Mouse (Mus musculus) kidney, embryonic 14.5 days (tissue): ENCODE results near the gene Prkab1. TPM values are rescaled to one million over a fixed set of nuclear protein-coding genes. Genes with fewer than 3 reads are reported as not detected.

Source experiments
- ATAC-seq: fragments of 200-750 bp; cut with Nextera tagmentation; 2 replicates; pipeline ENCODE4 v1.8.0; 2017; ENCODE audit warnings: moderate number of reproducible peaks, mild to moderate bottlenecking, moderate TSS enrichment, moderate library complexity; ENCODE audit not compliant: low FRiP score, low TSS enrichment
- H3K27ac ChIP-seq: fragments of 300-500 bp; sonication (generic); 2 replicates; pipeline ENCODE4 v1.5.1; 2014; ENCODE audit warnings: low read depth, mild to moderate bottlenecking, low read length, moderate library complexity, mixed read lengths
- H3K27me3 ChIP-seq: fragments of 300-500 bp; sonication (generic); 2 replicates; pipeline ENCODE4 v1.6.1; 2014; ENCODE audit warnings: mild to moderate bottlenecking, low read length; ENCODE audit not compliant: control insufficient read depth, insufficient read depth
- H3K36me3 ChIP-seq: fragments of 300-500 bp; sonication (generic); 2 replicates; pipeline ENCODE4 v1.6.1; 2014; ENCODE audit warnings: low read length, mixed read lengths; ENCODE audit not compliant: control insufficient read depth, insufficient read depth
- H3K4me1 ChIP-seq: fragments of 300-500 bp; sonication (generic); 2 replicates; pipeline ENCODE4 v1.6.1; 2014; ENCODE audit warnings: low read length, mixed read lengths; ENCODE audit not compliant: control insufficient read depth, insufficient read depth
- H3K4me2 ChIP-seq: fragments of 300-500 bp; sonication (generic); replicated peaks from 2 replicates; pipeline ENCODE4 v1.6.1; 2014; ENCODE audit warnings: low read depth, mild to moderate bottlenecking, low read length
- H3K4me3 ChIP-seq: fragments of 300-500 bp; sonication (generic); 2 replicates; pipeline ENCODE4 v1.5.1; 2014; ENCODE audit warnings: mild to moderate bottlenecking, low read length
- H3K9ac ChIP-seq: fragments of 300-500 bp; sonication (generic); 2 replicates; pipeline ENCODE4 v1.6.1; 2014; ENCODE audit warnings: low read depth, mild to moderate bottlenecking, low read length, moderate library complexity
- H3K9me3 ChIP-seq: fragments of 300-500 bp; sonication (generic); 2 replicates; pipeline ENCODE4 v1.6.1; 2016; ENCODE audit warnings: low read length; ENCODE audit not compliant: control insufficient read depth
- WGBS: fragments of 180-500 bp; shearing (Covaris S2); extraction: QIAGEN DNeasy Blood & Tissue Kit; methylation state at CpG from one replicate; pipeline ENCODE4 v1.1.7; 2014; 5-methylcytosine and 5-hydroxymethylcytosine counted together
- polyA plus RNA-seq: library from polyadenylated mRNA; unstranded; fragments of >200 nt; fragmentation: Nextera tagmentation; extraction: Ambion mirVana; gene quantifications from 2 replicates; pipeline ENCODE4 v1.2.1, GENCODE M21; 2014

Prkab1 gene
- polyA plus RNA-seq, 1 experiment from 2014 or later: 85.5 TPM

DNA sequence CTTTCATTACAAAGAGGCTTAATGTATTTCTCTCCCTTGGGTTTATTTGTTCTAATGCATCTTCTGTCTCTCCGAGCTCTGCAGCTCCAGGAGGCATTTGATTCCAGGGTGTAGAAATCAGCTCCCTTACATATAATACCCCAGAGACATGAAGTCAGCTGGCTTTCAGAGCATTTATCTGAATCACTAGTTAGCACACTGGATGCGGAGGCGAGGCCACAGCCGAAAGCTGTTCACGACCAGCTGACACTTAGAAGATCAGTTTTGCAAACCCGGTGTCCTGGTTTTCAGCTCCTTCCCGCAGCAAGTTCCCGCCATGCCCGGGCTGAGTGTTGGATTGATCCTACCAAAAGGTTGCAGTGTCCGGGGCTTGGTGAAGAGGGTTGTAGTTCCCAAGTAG lies 20.0 kb downstream of the Prkab1 start:
- H3K4me2 ChIP-seq: no peak overlapping the region
- no peak overlapping the region for H3K27ac ChIP-seq
- no peaks in the 10 kb centered on the region for H3K9me3 ChIP-seq
- 84% methylated on average over 10 of the region's 10 CpGs for WGBS
- H3K9ac ChIP-seq: no peak overlapping the region
- no peaks in the 10 kb centered on the region for H3K27me3 ChIP-seq
- peaks cover 3% of the 10 kb centered on the region; the same call in 1 of the 2 replicates for H3K36me3 ChIP-seq
- ATAC-seq: no peak
- no peaks in the 10 kb centered on the region for H3K4me1 ChIP-seq
- H3K4me3 ChIP-seq: no peak overlapping the region

DNA sequence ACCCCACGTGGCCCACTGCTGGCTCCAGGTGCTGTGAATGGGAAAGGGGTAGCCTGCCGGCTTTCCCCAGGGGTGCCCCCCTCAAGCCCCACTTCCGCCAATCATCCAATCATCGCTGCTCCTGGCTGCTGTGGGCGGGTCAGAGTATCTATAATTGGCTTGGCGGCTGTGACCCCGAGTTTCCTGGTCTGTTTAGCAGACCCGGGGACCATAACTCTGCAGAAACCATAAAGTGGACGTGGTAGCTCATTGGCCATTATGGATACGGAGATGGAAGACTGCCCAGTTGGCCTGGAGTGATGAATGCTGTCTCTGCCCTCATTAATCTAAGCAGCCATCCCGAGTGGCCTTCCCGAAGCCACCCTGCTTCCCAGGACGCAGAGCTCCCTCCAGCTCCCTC lies 20.5 kb downstream of the Prkab1 start:
- Histone ChIP-seq H3K27me3 (no peaks in the 10 kb centered on the region), H3K27ac (no peak overlapping the region), H3K4me1 (no peaks in the 10 kb centered on the region), H3K9me3 (no peaks in the 10 kb centered on the region), H3K4me2 (no peak overlapping the region), H3K9ac (no peak overlapping the region), H3K36me3 (peaks cover 3% of the 10 kb centered on the region; the same call in 1 of the 2 replicates), H3K4me3 (no peak overlapping the region)
- WGBS: 32% methylated on average over 13 of the region's 13 CpGs
- ATAC-seq: no peak; the same call in 1 of the 2 replicates

DNA sequence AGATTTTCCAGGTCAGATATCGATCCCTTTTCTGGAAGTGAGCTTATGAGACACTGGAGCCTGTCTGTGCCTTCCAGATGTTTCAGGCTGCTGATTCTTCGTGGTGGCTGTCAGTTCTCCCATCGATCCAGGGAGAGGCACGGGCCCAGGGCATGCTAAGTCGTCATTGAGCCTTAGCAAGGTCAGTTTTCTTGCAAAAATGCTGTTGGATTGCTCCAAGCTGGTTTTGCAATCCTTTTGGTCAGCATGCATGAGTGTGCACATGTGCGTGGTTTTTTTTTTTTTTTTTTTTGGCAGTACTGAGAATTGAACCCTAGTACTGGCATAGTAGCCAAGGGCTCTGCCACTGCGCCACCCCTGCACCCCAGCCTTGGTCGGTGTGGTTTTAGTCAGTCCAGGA lies 21.2 kb downstream of the Prkab1 start:
- H3K9me3 ChIP-seq: no peaks in the 10 kb centered on the region
- no peak overlapping the region for H3K9ac ChIP-seq
- no peak overlapping the region for H3K4me3 ChIP-seq
- no peak overlapping the region for H3K27ac ChIP-seq
- no peaks in the 10 kb centered on the region for H3K4me1 ChIP-seq
- no peak overlapping the region for H3K4me2 ChIP-seq
- 81% methylated on average over 8 of the region's 8 CpGs for whole genome bisulfite sequencing
- no peak for ATAC-seq
- H3K27me3 ChIP-seq: no peaks in the 10 kb centered on the region
- H3K36me3 ChIP-seq: peaks cover 3% of the 10 kb centered on the region; the same call in 1 of the 2 replicates

DNA sequence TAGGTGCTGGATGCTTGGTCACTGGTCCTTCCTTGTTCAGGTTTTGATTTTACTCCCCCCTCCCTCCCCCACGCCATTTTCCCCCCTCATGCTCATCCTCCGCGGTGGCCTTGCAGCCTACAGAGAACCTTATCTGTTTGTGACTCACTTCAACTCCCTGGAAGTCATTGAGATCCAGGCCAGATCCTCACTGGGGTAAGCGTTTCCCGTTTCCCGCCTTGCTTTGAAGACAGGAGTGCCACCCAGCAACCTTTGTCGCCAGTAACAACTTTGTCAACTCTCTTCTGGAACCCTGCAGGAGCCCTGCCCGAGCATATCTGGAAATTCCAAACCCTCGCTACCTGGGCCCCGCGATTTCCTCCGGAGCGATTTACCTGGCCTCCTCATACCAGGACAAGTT lies 26.9 kb downstream of the Prkab1 start:
- no peak overlapping the region for H3K27ac ChIP-seq
- no peak overlapping the region for H3K4me2 ChIP-seq
- ATAC-seq: no peak
- H3K27me3 ChIP-seq: no peaks in the 10 kb centered on the region
- peaks cover 25% of the 10 kb centered on the region; the same call in 1 of the 2 replicates for H3K36me3 ChIP-seq
- no peak overlapping the region for H3K4me3 ChIP-seq
- no peaks in the 10 kb centered on the region for H3K4me1 ChIP-seq
- H3K9ac ChIP-seq: no peak overlapping the region
- H3K9me3 ChIP-seq: no peaks in the 10 kb centered on the region
- whole genome bisulfite sequencing: 85% methylated on average over 13 of the region's 13 CpGs

DNA sequence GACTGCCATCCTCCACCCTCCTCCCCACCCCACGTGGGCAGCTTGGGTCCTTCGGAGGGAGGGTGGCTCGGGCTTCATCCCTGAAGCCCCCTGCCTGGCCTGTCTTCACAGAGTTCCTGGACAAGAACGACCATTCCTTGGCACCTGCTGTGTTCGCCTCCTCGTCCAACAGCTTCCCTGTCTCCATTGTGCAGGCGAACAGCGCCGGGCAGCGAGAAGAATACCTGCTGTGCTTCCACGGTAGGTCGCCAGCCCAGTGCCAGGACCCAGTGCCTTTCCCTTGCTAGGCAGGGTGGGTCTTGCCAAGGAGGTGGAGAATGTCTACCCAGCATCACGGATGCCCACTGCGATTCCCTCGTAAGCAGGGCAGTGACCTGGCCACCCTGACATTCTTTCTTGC lies 30.2 kb downstream of the Prkab1 start:
- H3K4me2 ChIP-seq: no peak overlapping the region
- no peak overlapping the region for H3K27ac ChIP-seq
- WGBS: 95% methylated on average over 15 of the region's 15 CpGs
- no peak overlapping the region for H3K9ac ChIP-seq
- H3K4me3 ChIP-seq: no peak overlapping the region
- peaks cover 10% of the 10 kb centered on the region for H3K9me3 ChIP-seq
- H3K27me3 ChIP-seq: no peaks in the 10 kb centered on the region
- peaks cover 46% of the 10 kb centered on the region for H3K36me3 ChIP-seq
- no peaks in the 10 kb centered on the region for H3K4me1 ChIP-seq
- no peak for ATAC-seq

DNA sequence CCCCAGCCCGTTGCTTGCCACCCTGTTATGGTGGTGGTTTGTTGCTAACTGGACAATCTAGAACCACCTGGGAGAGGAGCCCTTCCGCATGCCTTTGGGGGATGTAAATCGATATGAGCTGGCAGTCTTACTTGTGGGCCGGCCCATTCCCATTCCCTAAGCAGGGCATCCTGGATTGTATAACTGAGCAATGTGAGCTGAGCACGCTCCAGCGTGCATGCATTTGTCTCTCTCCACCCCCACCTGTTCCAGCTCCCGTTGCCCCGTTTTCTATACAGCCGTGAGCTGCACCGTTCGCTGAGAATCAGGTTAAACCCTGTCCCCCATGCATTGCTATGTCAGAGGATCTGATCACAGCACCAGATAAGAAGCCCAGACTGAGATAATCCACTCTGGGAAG lies 32.6 kb downstream of the Prkab1 start:
- Histone ChIP-seq H3K27me3 (no peaks in the 10 kb centered on the region), H3K36me3 (peaks cover 64% of the 10 kb centered on the region), H3K27ac (no peak overlapping the region), H3K4me3 (no peak overlapping the region), H3K9ac (no peak overlapping the region), H3K9me3 (peaks cover 10% of the 10 kb centered on the region), H3K4me2 (no peak overlapping the region), H3K4me1 (no peaks in the 10 kb centered on the region)
- 86% methylated on average over 11 of the region's 11 CpGs for WGBS
- no peak for ATAC-seq

DNA sequence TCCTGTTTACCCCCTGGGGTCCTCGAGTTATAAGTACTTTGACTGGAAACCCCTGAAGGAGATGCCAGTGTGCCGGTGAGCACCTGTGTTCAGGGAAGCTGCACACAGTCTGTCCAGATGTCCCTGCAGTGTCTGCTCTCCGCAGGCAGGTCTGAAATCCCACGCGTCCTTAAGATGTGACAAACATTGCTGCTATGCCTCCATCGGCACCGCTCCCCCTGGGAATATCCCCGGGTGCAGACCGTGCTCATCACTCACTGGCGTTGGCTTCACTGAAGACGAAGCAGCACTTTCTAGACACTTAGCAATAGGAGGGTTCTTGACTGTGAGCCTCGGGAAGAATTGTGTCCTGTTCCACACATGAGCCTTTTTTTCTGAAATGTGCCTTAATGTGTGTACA lies 37.0 kb downstream of the Prkab1 start:
- H3K36me3 ChIP-seq: peaks cover 62% of the 10 kb centered on the region
- H3K4me2 ChIP-seq: no peak overlapping the region
- H3K4me1 ChIP-seq: 0 out of 2 replicates have a peak, but pooled peaks cover 4% of the 10 kb centered on the region
- H3K27me3 ChIP-seq: no peaks in the 10 kb centered on the region
- H3K9ac ChIP-seq: no peak overlapping the region
- peaks cover 10% of the 10 kb centered on the region for H3K9me3 ChIP-seq
- no peak overlapping the region for H3K27ac ChIP-seq
- 90% methylated on average over 12 of the region's 12 CpGs for WGBS
- no peak overlapping the region for H3K4me3 ChIP-seq
- no peak for ATAC-seq

DNA sequence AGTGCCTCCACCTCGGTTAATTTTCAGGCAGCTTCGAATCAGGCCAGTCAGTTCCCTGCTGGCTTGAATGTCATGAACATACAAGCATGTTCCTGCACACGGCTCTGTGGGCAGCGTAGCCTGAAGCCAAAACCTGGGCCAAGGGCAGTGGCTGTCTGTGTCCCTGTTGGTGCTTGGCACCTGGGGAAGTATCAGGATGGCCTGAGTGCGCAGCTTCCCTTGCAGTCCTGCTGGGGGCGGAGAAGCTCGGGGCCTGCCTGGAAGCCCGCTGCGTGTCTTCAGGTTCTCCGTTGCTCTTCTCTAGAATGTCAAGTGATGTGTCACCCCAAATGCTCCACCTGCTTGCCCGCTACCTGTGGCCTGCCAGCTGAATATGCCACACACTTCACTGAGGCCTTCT lies 39.2 kb downstream of the Prkab1 start:
- H3K9me3 ChIP-seq: no peaks in the 10 kb centered on the region
- H3K9ac ChIP-seq: no peak overlapping the region
- 89% methylated on average over 11 of the region's 11 CpGs for WGBS
- no peak overlapping the region for H3K27ac ChIP-seq
- ATAC-seq: no peak
- peaks cover 59% of the 10 kb centered on the region for H3K36me3 ChIP-seq
- H3K4me1 ChIP-seq: 0 out of 2 replicates have a peak, but pooled peaks cover 4% of the 10 kb centered on the region
- H3K4me3 ChIP-seq: no peak overlapping the region
- H3K4me2 ChIP-seq: no peak overlapping the region
- H3K27me3 ChIP-seq: no peaks in the 10 kb centered on the region

DNA sequence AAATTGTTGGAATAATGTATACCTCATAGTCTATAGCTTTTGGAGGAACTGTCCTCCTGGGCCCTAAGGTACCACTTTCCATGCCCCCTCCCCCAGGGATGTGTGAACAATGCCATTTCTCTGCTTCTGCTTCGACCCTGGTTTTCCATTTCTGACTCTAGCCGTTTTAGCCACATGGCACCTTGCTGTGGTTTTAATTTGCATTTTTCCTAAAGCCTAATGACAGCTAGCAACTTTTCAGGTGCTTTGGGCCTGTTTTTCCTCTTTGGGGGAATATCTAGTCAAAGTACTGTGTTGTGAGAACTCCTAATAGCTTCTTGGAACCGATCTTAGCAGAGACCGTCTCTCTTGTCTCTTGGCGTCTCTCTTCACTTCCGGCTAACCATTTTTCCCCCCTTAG lies 39.9 kb downstream of the Prkab1 start:
- Histone ChIP-seq H3K36me3 (peaks cover 56% of the 10 kb centered on the region), H3K27ac (no peak overlapping the region), H3K4me2 (no peak overlapping the region), H3K9me3 (no peaks in the 10 kb centered on the region), H3K4me1 (0 out of 2 replicates have a peak, but pooled peaks cover 4% of the 10 kb centered on the region), H3K9ac (no peak overlapping the region), H3K27me3 (no peaks in the 10 kb centered on the region), H3K4me3 (no peak overlapping the region)
- 91% methylated on average over 6 of the region's 6 CpGs for WGBS
- ATAC-seq: no peak
